Mouse (Mus musculus): ENCODE data around the gene Synm.

- TF ChIP-seq CTCF (IDR thresholded peaks at IDR 0.05; ENCODE audit: extremely low read depth, insufficient read length, insufficient replicate concordance, low read depth, low read length) (no peak), POLR2A (IDR thresholded peaks at IDR 0.05; ENCODE audit: low read depth, low read length) (no peak)
Measured at GRCm38 (mm10) chr7:67695906-67696305, 63.6 kb downstream of the Synm start.
